Comparison of ENCODE assay signal across 19 mouse cellular contexts in genomic region chr9:63914944-63915343, GRCm38 (mm10).
"Had no signal": no experiment of that assay in that cellular context is flagged by ENCODE, and none has a peak within 500 bp of the region (broad histone marks: within the 10 kb centered on the region; RNA-seq: fewer than 3 reads in every experiment).

No protein-coding gene starts in this region.

- H3K4me2 ChIP-seq: intestine, embryonic 15.5 days; liver, embryonic 13.5 days; midbrain, embryonic 13.5 days; neural tube, embryonic 13.5 days had no signal

- H3K4me1 ChIP-seq: midbrain, embryonic 10.5 days had no signal

- ATAC-seq: intestine, embryonic 15.5 days; midbrain, embryonic 13.5 days; midbrain, embryonic 16.5 days had no signal

- H3K27me3 ChIP-seq: intestine, embryonic 15.5 days had no signal

- H3K9ac ChIP-seq: intestine, embryonic 15.5 days; liver, embryonic 13.5 days; midbrain, embryonic 13.5 days; neural tube, embryonic 13.5 days had no signal

- DNase-seq: kidney, adult 2 months; kidney, postnatal 25 days; layer of hippocampus, adult 9-11 months; liver, embryonic 13.5 days; retina, postnatal 1 day; right cerebral cortex, postnatal 25 days; spleen, adult 18-20 months; thymus, adult 2 months; thymus, postnatal 14 days; thymus, postnatal 4 days had no signal

- H3K9me3 ChIP-seq: intestine, embryonic 15.5 days; liver, embryonic 13.5 days; midbrain, embryonic 10.5 days; midbrain, embryonic 13.5 days; neural tube, embryonic 13.5 days had no signal

- H3K4me3 ChIP-seq: intestine, embryonic 15.5 days; layer of hippocampus, adult 2 months; liver, embryonic 13.5 days; megakaryocyte, embryonic 14.5 days; midbrain, embryonic 10.5 days; midbrain, embryonic 13.5 days; myocyte; neural tube, embryonic 13.5 days had no signal

- H3K36me3 ChIP-seq: intestine, embryonic 15.5 days; liver, embryonic 13.5 days; midbrain, embryonic 10.5 days; midbrain, embryonic 13.5 days; neural tube, embryonic 13.5 days had no signal

- H3K27ac ChIP-seq: intestine, embryonic 15.5 days; kidney, postnatal 0 days; layer of hippocampus, adult 2 months; liver, embryonic 13.5 days; midbrain, embryonic 10.5 days; midbrain, embryonic 13.5 days; neural tube, embryonic 13.5 days had no signal
